Mouse (Mus musculus) testis, adult 2 months (tissue): ENCODE measurements around the gene Rtbdn.

Experiments used
- CTCF ChIP-seq: fragments of 200-500 bp; IDR thresholded peaks from 2 replicates; pipeline ENCODE4 v1.5.1; 2012; ENCODE audit warnings: low read depth, mild to moderate bottlenecking, inconsistent platforms, low read length, moderate library complexity; ENCODE audit not compliant: control insufficient read depth, insufficient read depth, insufficient replicate concordance
- POLR2A ChIP-seq: fragments of 200-500 bp; IDR thresholded peaks from 2 replicates; pipeline ENCODE4 v1.6.1; 2012; ENCODE audit warnings: low read depth, mild to moderate bottlenecking, inconsistent platforms, low read length, moderate library complexity; ENCODE audit not compliant: control insufficient read depth

- no peak for TF ChIP-seq CTCF
- peak; percentile 68 for TF ChIP-seq POLR2A
Measured at GRCm38 (mm10) chr8:84976031-84976762, 29.4 kb downstream of the Rtbdn start.
